Mouse (Mus musculus) central nervous system, embryonic 14 days (tissue): Measurements from ENCODE around the gene Yy2. TPM values are rescaled to one million over a fixed set of nuclear protein-coding genes. Genes with fewer than 3 reads are reported as not detected.

Experiments used
- polyA plus RNA-seq: library from polyadenylated mRNA; depleted of rRNA; stranded (reverse); fragments of >200 nt; gene quantifications from 2 replicates; pipeline ENCODE4 v1.2.3, GENCODE M21; 2012; rRNA removed

Gene Yy2
- polyA plus RNA-seq = 1.3 and 1.4 TPM in 2 replicates

DNA sequence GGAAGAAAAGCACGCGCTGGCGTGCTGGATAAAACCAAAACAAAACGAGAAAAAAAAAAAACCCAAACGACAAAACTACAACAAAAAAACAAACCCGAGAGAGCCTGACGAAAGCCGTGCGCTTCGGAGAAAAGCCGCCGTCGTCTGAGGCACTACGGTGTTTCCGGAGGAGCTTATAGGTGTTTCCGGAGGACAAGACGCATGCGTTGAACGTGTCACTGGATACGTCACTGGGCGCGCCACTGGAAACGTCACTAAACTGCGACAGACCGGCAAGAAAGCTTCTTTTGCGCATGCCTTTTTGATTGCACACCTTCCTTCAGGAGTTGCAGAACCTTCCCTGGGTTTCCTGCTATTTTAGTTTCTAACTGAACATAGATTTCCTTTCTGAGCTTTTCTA is at the start of gene Yy2:
Yy2 (minus strand) TSS at position 146 of the 400 bp plus-strand sequence.

GRCm38 (mm10) chrX:157598186-157598996 is 29.6 kb upstream of the Yy2 start, which contains the start of gene Mbtps2:
Mbtps2 (minus strand) TSS chrX:157598715.

Other genes starting within 250 kb of the Yy2 start
- 0.69 and 1.2 TPM in 2 replicates for gene Phex, start 153.7 kb downstream of the Yy2 start, polyA plus RNA-seq
- gene Sms, start 76.7 kb downstream of the Yy2 start, polyA plus RNA-seq = 93.2 and 110 TPM in 2 replicates
- gene Mbtps2, start 29.7 kb upstream of the Yy2 start, polyA plus RNA-seq = 37.1 and 41.7 TPM in 2 replicates
- gene Smpx, start 129.9 kb upstream of the Yy2 start, polyA plus RNA-seq = 4.3 TPM in 1 of 2 replicates, not detected in the other
- gene Klhl34, start 249.4 kb upstream of the Yy2 start, polyA plus RNA-seq = 0.04 TPM in 1 of 2 replicates, not detected in the other